Comparison of ENCODE assay signal across 7 mouse cellular contexts in the genomic region with DNA sequence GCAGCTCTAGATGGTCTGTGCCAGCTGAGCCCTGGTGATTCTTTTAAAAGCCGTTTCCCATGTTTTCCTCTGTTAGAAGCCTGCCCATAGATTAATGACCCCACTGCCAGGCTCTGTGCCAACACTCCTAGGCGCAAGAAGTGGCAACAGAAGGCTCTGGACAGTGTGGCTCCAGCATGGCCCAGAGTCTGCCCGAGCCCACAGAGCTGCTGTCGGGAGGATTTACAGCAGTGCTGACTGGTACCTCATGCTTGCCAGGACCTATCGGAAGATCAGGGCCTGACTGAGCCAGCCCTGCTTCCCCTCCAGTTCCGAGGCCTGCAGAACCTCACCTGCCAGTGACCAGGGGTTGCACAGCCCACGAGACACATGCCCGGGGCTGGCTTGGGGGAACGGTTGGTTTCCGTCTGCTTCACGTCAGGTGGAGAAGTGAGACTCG.
DNase-seq lines count a peak whose midpoint lies in the region; ATAC-seq and TF ChIP-seq lines count a peak whose summit lies in the region.

No protein-coding gene starts in this region.

- H3K4me1 ChIP-seq in cerebellum, adult 2 months (ENCODE audit: control insufficient read depth, insufficient read depth, low read length): peaks cover 51% of the 10 kb centered on the region
- no peaks in the 10 kb centered on the region for H3K4me1 ChIP-seq in hindbrain, embryonic 14.5 days (replicated peaks; ENCODE audit: control insufficient read depth, insufficient read depth, low read length)
- no peaks in the 10 kb centered on the region for H3K4me1 ChIP-seq in neural tube, embryonic 14.5 days (ENCODE audit: control insufficient read depth, insufficient read depth, low read length)
- H3K4me1 ChIP-seq in liver, embryonic 12.5 days: no peaks in the 10 kb centered on the region

- H3K9ac ChIP-seq in hindbrain, embryonic 14.5 days: no peak overlapping the region
- no peak overlapping the region for H3K9ac ChIP-seq in neural tube, embryonic 14.5 days (replicated peaks; ENCODE audit: low read depth, low read length)
- H3K9ac ChIP-seq in liver, embryonic 12.5 days: no peak overlapping the region

- no peak for TF ChIP-seq POLR2A in cerebellum, adult 2 months (IDR thresholded peaks at IDR 0.05; ENCODE audit: borderline replicate concordance, insufficient read depth, low read length)

- 20% methylated on average over 12 of the region's 12 CpGs for WGBS in cerebellum, adult 2 months
- 71% methylated on average over 12 of the region's 12 CpGs for WGBS in hindbrain, embryonic 14.5 days
- WGBS in neural tube, embryonic 14.5 days: 57% methylated on average over 12 of the region's 12 CpGs
- 73% methylated on average over 12 of the region's 12 CpGs for WGBS in liver, embryonic 12.5 days (ENCODE audit: insufficient replicate concordance)

- TF ChIP-seq CTCF in left cerebral cortex, adult 2 months (IDR thresholded peaks at IDR 0.05): no peak
- no peak for TF ChIP-seq CTCF in cerebellum, adult 2 months (IDR thresholded peaks at IDR 0.05; ENCODE audit: borderline replicate concordance, insufficient read depth, low read depth, low read length)

- peak overlapping the region; percentile 72 for H3K27ac ChIP-seq in left cerebral cortex, adult 2 months
- peak overlapping the region; percentile 29; the same call in 1 of the 2 replicates for H3K27ac ChIP-seq in cerebellum, adult 2 months (ENCODE audit: insufficient read depth, low read length)
- peak overlapping the region; percentile 49; the same call in 1 of the 2 replicates for H3K27ac ChIP-seq in hindbrain, embryonic 14.5 days
- H3K27ac ChIP-seq in neural tube, embryonic 14.5 days (ENCODE audit: low read depth, low read length): peak overlapping the region; percentile 66
- no peak overlapping the region for H3K27ac ChIP-seq in liver, embryonic 12.5 days

- H3K4me3 ChIP-seq in left cerebral cortex, adult 2 months: no peak overlapping the region
- H3K4me3 ChIP-seq in cerebellum, adult 2 months (replicated peaks; ENCODE audit: insufficient read depth, low read depth, low read length): no peak overlapping the region
- H3K4me3 ChIP-seq in hindbrain, embryonic 14.5 days (replicated peaks; ENCODE audit: low read length): no peak overlapping the region
- H3K4me3 ChIP-seq in neural tube, embryonic 14.5 days (ENCODE audit: low read depth, low read length): no peak overlapping the region
- no peak overlapping the region for H3K4me3 ChIP-seq in liver, embryonic 12.5 days

- H3K27me3 ChIP-seq in cerebellum, adult 2 months (ENCODE audit: control insufficient read depth, insufficient read depth, low read length): no peaks in the 10 kb centered on the region
- H3K27me3 ChIP-seq in hindbrain, embryonic 14.5 days (ENCODE audit: control insufficient read depth, insufficient read depth, low read length): no peaks in the 10 kb centered on the region
- no peaks in the 10 kb centered on the region for H3K27me3 ChIP-seq in neural tube, embryonic 14.5 days (ENCODE audit: control insufficient read depth, insufficient read depth, low read length)
- no peaks in the 10 kb centered on the region for H3K27me3 ChIP-seq in liver, embryonic 12.5 days (replicated peaks)

- no peak for DNase-seq in left cerebral cortex, adult 2 months (ENCODE audit: extremely low spot score in 1 of 2, low spot score in 2 of 2)
- DNase-seq in left cerebral cortex, postnatal 25 days (ENCODE audit: low spot score in 2 of 2): no peak
- DNase-seq in cerebellum, adult 2 months: peak; percentile 76 to 80
- DNase-seq in hindbrain, embryonic 14.5 days (ENCODE audit: low spot score): peak; percentile 51
- DNase-seq in retina, embryonic 14.5 days (ENCODE audit: low spot score): no peak

- no peaks in the 10 kb centered on the region for H3K9me3 ChIP-seq in hindbrain, embryonic 14.5 days (ENCODE audit: control insufficient read depth, low read length)
- H3K9me3 ChIP-seq in neural tube, embryonic 14.5 days (ENCODE audit: control insufficient read depth, low read length): no peaks in the 10 kb centered on the region
- H3K9me3 ChIP-seq in liver, embryonic 12.5 days (replicated peaks): no peaks in the 10 kb centered on the region

- ATAC-seq in hindbrain, embryonic 14.5 days (ENCODE audit: low FRiP score): peak; percentile 69; the same call in 1 of the 2 replicates
- ATAC-seq in neural tube, embryonic 14.5 days (ENCODE audit: low read depth): peak; percentile 91; the same call in 1 of the 2 replicates
- no peak for ATAC-seq in liver, embryonic 12.5 days

- intact Hi-C loops in left cerebral cortex, adult 2 months (cut with DNase I): no loop called here
- intact Hi-C loops in left cerebral cortex, postnatal 25 days (cut with DNase I): no loop called here

- no peak overlapping the region for H3K4me2 ChIP-seq in hindbrain, embryonic 14.5 days (replicated peaks)
- no peak overlapping the region for H3K4me2 ChIP-seq in neural tube, embryonic 14.5 days (ENCODE audit: low read depth, low read length)
- H3K4me2 ChIP-seq in liver, embryonic 12.5 days: no peak overlapping the region

- H3K36me3 ChIP-seq in hindbrain, embryonic 14.5 days (replicated peaks; ENCODE audit: control insufficient read depth, insufficient read depth): no peaks in the 10 kb centered on the region
- H3K36me3 ChIP-seq in neural tube, embryonic 14.5 days (ENCODE audit: control insufficient read depth, insufficient read depth, low read length): no peaks in the 10 kb centered on the region
- no peaks in the 10 kb centered on the region for H3K36me3 ChIP-seq in liver, embryonic 12.5 days

Comparison
In these comparisons a context has a peak if more than half of its experiments do, and no peak if none do; other contexts are left out.
1. DNase-seq: peak in cerebellum, adult 2 months (2 of 2) and hindbrain, embryonic 14.5 days (single experiment); none in left cerebral cortex, adult 2 months (0 of 2), left cerebral cortex, postnatal 25 days (0 of 2) and retina, embryonic 14.5 days (single experiment).